Mouse (Mus musculus) ES-E14 (cell line): Measurements from ENCODE around the gene Gm13178. TPM values are rescaled to one million over a fixed set of nuclear protein-coding genes. Genes with fewer than 3 reads are reported as not detected.
A peak's percentile ranks its signal among the peaks of the same experiment; 100 is the strongest.

Source experiments
- DNase-seq: peaks from one replicate; pipeline ENCODE4 v3.0.0-alpha.2; 2013; ENCODE audit warnings: low read depth, low spot score
- H3K27ac ChIP-seq: 2 replicates; pipeline ENCODE4 v1.5.1; 2012; ENCODE audit warnings: low read depth, mild to moderate bottlenecking, low read length, moderate library complexity, mixed read lengths; ENCODE audit not compliant: poor library complexity, insufficient read depth, severe bottlenecking
- H3K36me3 ChIP-seq: 2 replicates; pipeline ENCODE4 v1.6.1; 2012; ENCODE audit warnings: mild to moderate bottlenecking, low read length, moderate library complexity, mixed read lengths; ENCODE audit not compliant: control insufficient read depth, poor library complexity, insufficient read depth, severe bottlenecking
- H3K4me1 ChIP-seq, 2 experiments: fragments of 150-350 bp in 1 of 2; sonication (generic) in 1 of 2; 2 replicates each; pipeline ENCODE4 v1.6.1; 2012; ENCODE audit warnings: low read length in 2 of 2, mild to moderate bottlenecking in 1 of 2, mixed read lengths in 1 of 2; ENCODE audit not compliant: control insufficient read depth in 2 of 2, insufficient read depth in 2 of 2, poor library complexity in 1 of 2
- H3K4me3 ChIP-seq, 2 experiments: fragments of 150-350 bp in 1 of 2; sonication (generic) in 1 of 2; 2 replicates each; pipeline ENCODE4 v1.5.1; 2012; ENCODE audit warnings: low read length in 2 of 2, low read depth in 1 of 2, mild to moderate bottlenecking in 1 of 2, mixed read lengths in 1 of 2; ENCODE audit not compliant: insufficient read depth in 1 of 2, poor library complexity in 1 of 2, severe bottlenecking in 1 of 2
- H3K9ac ChIP-seq: 2 replicates; pipeline ENCODE4 v1.6.1; 2012; ENCODE audit warnings: low read depth, mild to moderate bottlenecking, low read length, mixed read lengths; ENCODE audit not compliant: poor library complexity, insufficient read depth, severe bottlenecking
- H3K9me3 ChIP-seq: fragments of 150-350 bp; sonication (generic); 2 replicates; pipeline ENCODE4 v1.6.1; 2012; ENCODE audit warnings: low read depth, mild to moderate bottlenecking, low read length; ENCODE audit not compliant: control insufficient read depth, insufficient read depth
- CHD2 ChIP-seq: IDR thresholded peaks from 2 replicates; pipeline ENCODE4 v1.6.1; 2014; ENCODE audit warnings: mild to moderate bottlenecking, low read depth, low read length, inconsistent platforms
- HCFC1 ChIP-seq: IDR thresholded peaks from 2 replicates; pipeline ENCODE4 v1.6.1; 2012; ENCODE audit warnings: low read length, inconsistent platforms, borderline replicate concordance; ENCODE audit not compliant: insufficient read depth
- MAFK ChIP-seq: IDR thresholded peaks from 2 replicates; pipeline ENCODE4 v1.6.1; 2014; ENCODE audit warnings: mild to moderate bottlenecking, low read depth, low read length, inconsistent platforms; ENCODE audit not compliant: insufficient read depth
- ZC3H11A ChIP-seq: IDR thresholded peaks from 2 replicates; pipeline ENCODE4 v1.6.1; 2012; ENCODE audit warnings: low read depth, mild to moderate bottlenecking, inconsistent platforms, low read length, borderline replicate concordance
- ZNF384 ChIP-seq: IDR thresholded peaks from 2 replicates; pipeline ENCODE4 v1.6.1; 2012; ENCODE audit warnings: low read depth, low read length, inconsistent platforms
- in situ Hi-C, 2 experiments: fragments of 600-800 bp; cut with MboI; formaldehyde crosslinking; loops; one replicate each; pipeline ENCODE4 v1.15.1; 2025; ENCODE audit warnings: low sequenced_read_pairs in 2 of 2, inconsistent platforms in 1 of 2; ENCODE audit not compliant: unreplicated experiment in 2 of 2
- total RNA-seq: library from RNA; depleted of rRNA; stranded (reverse); fragments of 300-350 nt; gene quantifications from 2 replicates; pipeline ENCODE4 v1.2.3, GENCODE M21; 2012; rRNA removed

Gene Gm13178
- not detected in 2 replicates for total RNA-seq

GRCm38 (mm10) chr4:144721304-144721703 is at the start of gene Gm13178:
TSS of gene Gm13178 (minus strand) at chr4:144721404.
- H3K4me3 ChIP-seq = no peak within 1 kb of the TSS
- in situ Hi-C loops = no loop called here

GRCm38 (mm10) chr4:144765722-144766121 is 44.5 kb upstream of the Gm13178 start:
- Histone ChIP-seq H3K27ac (no peak overlapping the region), H3K36me3 (no peaks in the 10 kb centered on the region), H3K9me3 (no peaks in the 10 kb centered on the region), H3K4me1 (no peaks in the 10 kb centered on the region), H3K4me3 (no peak overlapping the region), H3K9ac (no peak overlapping the region)
- in situ Hi-C loops = loop anchor here in 1 of 2 experiments (10.0 kb wide), 1 partner anchor 109 kb away; no protein-coding TSS in a partner anchor
- DNase-seq = peak; percentile 34
- TF ChIP-seq ZC3H11A (peak; percentile 79; the same call in 1 of the 2 replicates), HCFC1 (no peak)

More at GRCm38 (mm10) chr4:144721304-144721703, at the start of gene Gm13178:
- DNase-seq = no peak
- TF ChIP-seq HCFC1 (no peak), CHD2 (no peak), MAFK (no peak)
- Histone ChIP-seq H3K36me3 (no peaks in the 10 kb centered on the region), H3K4me1 (no peaks in the 10 kb centered on the region), H3K9ac (no peak within 1 kb of the TSS), H3K9me3 (no peaks in the 10 kb centered on the region), H3K27ac (no peak within 1 kb of the TSS)

GRCm38 (mm10) chr4:144749139-144749538 is 27.9 kb upstream of the Gm13178 start:
- no peak for DNase-seq
- TF ChIP-seq CHD2 (no peak), ZC3H11A (no peak), HCFC1 (no peak), ZNF384 (no peak), MAFK (no peak)
- in situ Hi-C loops = no loop called here
- Histone ChIP-seq H3K4me3 (no peak overlapping the region), H3K4me1 (no peaks in the 10 kb centered on the region), H3K9me3 (no peaks in the 10 kb centered on the region), H3K36me3 (no peaks in the 10 kb centered on the region), H3K9ac (no peak overlapping the region), H3K27ac (no peak overlapping the region)

GRCm38 (mm10) chr4:144719691-144720090 is 1.5 kb downstream of the Gm13178 start:
- no peaks in the 10 kb centered on the region for H3K36me3 ChIP-seq
- H3K9me3 ChIP-seq = no peaks in the 10 kb centered on the region
- DNase-seq = no peak
- no peak overlapping the region for H3K9ac ChIP-seq
- no peak overlapping the region for H3K4me3 ChIP-seq
- in situ Hi-C loops = no loop called here
- H3K27ac ChIP-seq = no peak overlapping the region
- no peaks in the 10 kb centered on the region for H3K4me1 ChIP-seq
- TF ChIP-seq ZNF384 = no peak

GRCm38 (mm10) chr4:144718288-144718687 is 2.9 kb downstream of the Gm13178 start:
- H3K9me3 ChIP-seq = no peaks in the 10 kb centered on the region
- H3K27ac ChIP-seq = no peak overlapping the region
- DNase-seq = no peak
- H3K4me3 ChIP-seq = no peak overlapping the region
- no peaks in the 10 kb centered on the region for H3K36me3 ChIP-seq
- H3K4me1 ChIP-seq = no peaks in the 10 kb centered on the region
- no peak for TF ChIP-seq ZC3H11A
- no peak for TF ChIP-seq MAFK
- no peak for TF ChIP-seq HCFC1
- no peak for TF ChIP-seq ZNF384
- TF ChIP-seq CHD2 = no peak
- no peak overlapping the region for H3K9ac ChIP-seq
- in situ Hi-C loops = no loop called here
